Mouse (Mus musculus): ENCODE measurements around the gene Dhx37. TPM values are rescaled to one million over a fixed set of nuclear protein-coding genes. Genes with fewer than 3 reads are reported as not detected.
A peak's percentile ranks its signal among the peaks of the same experiment; 100 is the strongest.
"Not testable (repeated sequence)": the region's sequence is repeated elsewhere in the genome, so short reads cannot be mapped to it uniquely, and the experiment has no call there.

The Dhx37 gene
- total RNA-seq, 2 experiments from 2014 or later, result 15.2 to 15.6 TPM

GRCm38 (mm10) chr5:125389579-125390441 lies 44.1 kb downstream of the Dhx37 start, which contains the start of gene Ubc:
Gene Ubc (minus strand): TSS chr5:125390202.
- peak; percentile 83 to 86 for DNase-seq (ENCODE audit: low spot score in 2 of 2)
- H3K4me3 ChIP-seq, result peak within 1 kb of the TSS; percentile 100
- no peak for TF ChIP-seq CTCF (conservative IDR thresholded peaks at IDR 0.05)
- H3K27ac ChIP-seq, result peak within 1 kb of the TSS; percentile 100

DNA sequence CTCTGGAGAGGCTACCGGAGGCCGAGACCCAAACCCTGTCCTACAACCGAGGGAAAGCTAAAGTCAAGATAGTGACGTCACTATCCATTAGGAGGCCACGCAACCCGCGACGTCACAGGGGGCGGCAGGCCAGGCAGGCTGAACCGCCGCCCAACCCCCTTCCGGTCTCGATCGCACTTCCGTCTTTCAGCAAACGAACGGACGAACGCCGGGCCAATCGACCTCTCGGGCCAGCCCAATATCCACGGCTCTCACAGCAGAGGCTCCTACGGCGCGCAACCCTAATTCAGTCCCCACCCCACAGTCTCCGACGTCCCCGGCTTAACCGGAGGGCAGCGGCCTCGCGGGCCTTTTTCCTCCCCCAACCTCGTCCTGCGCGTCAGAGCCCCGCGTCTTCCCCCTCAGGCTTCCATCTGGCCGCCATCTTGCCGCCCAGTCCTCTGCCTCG lies 44.8 kb downstream of the Dhx37 start, which contains the start of gene Gm10382:
Gene Gm10382 (plus strand): TSS at position 192 of the 448 bp plus-strand sequence.
- Histone ChIP-seq H3K27ac (peak within 1 kb of the TSS; percentile 100), H3K4me3 (peak within 1 kb of the TSS; percentile 100)
- peak; percentile 69 to 80 for DNase-seq (ENCODE audit: low spot score in 2 of 2)
- TF ChIP-seq CTCF (conservative IDR thresholded peaks at IDR 0.05), result no peak

- no peak for DNase-seq (ENCODE audit: low spot score in 2 of 2)
- Histone ChIP-seq H3K4me3 (peak overlapping the region; percentile 100), H3K27ac (peak overlapping the region; percentile 100)
- TF ChIP-seq CTCF (conservative IDR thresholded peaks at IDR 0.05), result no peak
These were observed 45.4 kb downstream of the Dhx37 start for GRCm38 (mm10) chr5:125388358-125389092.

- DNase-seq (ENCODE audit: low spot score in 2 of 2); H3K27ac ChIP-seq: not testable (repeated sequence)
- peak overlapping the region; percentile 24; the same call in 1 of the 2 replicates for H3K4me3 ChIP-seq
These were observed 46.6 kb downstream of the Dhx37 start for GRCm38 (mm10) chr5:125387295-125387694.

DNA sequence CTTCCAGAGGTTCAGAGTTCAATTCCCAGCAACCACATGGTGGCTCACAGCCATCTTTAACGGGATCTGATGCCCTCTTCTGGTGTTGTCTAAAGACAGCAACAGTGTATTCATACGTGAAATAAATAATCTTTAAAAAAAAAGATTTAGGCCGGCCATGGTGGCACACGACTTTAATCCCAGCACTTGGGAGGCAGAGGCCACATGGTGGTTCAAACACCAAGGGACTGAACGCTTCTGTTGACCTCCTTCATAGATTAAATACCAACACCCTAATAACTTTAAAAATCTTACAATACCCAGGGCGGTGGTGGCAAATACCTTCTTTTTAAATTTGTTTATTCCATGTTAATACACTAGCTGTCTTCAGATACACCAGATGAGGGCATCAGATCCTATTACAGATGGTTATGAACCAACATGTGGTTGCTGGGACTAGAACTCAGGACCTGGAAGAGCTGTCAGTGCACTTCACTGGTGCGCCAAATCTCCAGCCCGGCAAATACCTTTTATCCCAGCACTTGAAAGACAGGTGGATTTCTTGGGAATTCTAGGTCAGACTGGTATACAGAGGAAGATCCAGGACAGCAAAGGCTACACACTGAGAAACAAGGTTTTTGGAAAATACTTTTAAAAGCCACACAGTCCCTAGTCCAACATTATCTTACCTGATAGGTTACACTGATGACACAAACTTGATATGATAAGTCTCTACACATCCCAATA lies 48.5 kb downstream of the Dhx37 start:
- peak overlapping the region; percentile 38 for H3K4me3 ChIP-seq
- no peak overlapping the region for H3K27ac ChIP-seq
- DNase-seq (ENCODE audit: low spot score in 2 of 2), result no peak
- peak; percentile 32 for TF ChIP-seq CTCF (conservative IDR thresholded peaks at IDR 0.05)

DNA sequence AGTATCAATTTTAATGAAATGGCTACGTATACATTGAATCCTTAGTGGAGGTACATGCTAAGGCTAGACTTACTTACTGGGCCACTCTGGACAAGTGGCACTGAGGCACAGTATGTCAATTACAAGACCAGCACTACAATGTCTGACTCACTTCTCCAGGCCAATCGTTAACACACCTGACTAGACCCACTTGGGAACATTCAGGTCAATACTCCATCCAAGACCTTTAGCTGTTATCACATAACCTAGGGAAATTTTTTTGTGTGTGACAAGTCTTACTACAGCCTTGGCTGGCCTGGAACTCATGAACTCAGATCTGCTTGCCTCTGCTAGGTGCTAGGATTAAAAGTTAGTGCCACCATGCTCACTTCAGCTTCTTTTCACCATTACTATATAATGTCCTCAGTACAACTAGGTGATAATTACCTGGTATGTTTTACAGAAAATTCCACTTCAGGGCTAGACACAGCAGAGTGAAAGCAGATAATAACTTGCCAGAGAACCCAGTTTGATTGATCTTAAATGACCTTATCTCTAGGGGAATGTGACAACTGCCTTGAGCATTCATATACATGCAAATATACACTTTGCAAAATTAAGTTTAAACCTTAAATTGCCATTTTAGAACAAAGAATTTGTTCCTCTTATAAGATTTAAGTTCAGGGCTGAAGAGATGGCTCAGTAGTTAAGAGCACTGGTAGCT lies 49.3 kb downstream of the Dhx37 start:
- TF ChIP-seq CTCF (conservative IDR thresholded peaks at IDR 0.05), result no peak
- no peak for DNase-seq (ENCODE audit: low spot score in 2 of 2)
- Histone ChIP-seq H3K4me3 (peak overlapping the region; percentile 38), H3K27ac (no peak overlapping the region)

- no peak overlapping the region for H3K27ac ChIP-seq
- no peak for DNase-seq (ENCODE audit: low spot score in 2 of 2)
- no peak for TF ChIP-seq CTCF (conservative IDR thresholded peaks at IDR 0.05)
- no peak overlapping the region for H3K4me3 ChIP-seq
These were observed 50.1 kb downstream of the Dhx37 start for GRCm38 (mm10) chr5:125383637-125384420.

GRCm38 (mm10) chr5:125382673-125383558 lies 51.0 kb downstream of the Dhx37 start:
- peak in 1 of 2 experiments; percentile 57 for DNase-seq (ENCODE audit: low spot score in 2 of 2)
- Histone ChIP-seq H3K4me3 (no peak overlapping the region), H3K27ac (no peak overlapping the region)
- TF ChIP-seq CTCF (conservative IDR thresholded peaks at IDR 0.05), result peak; percentile 89

GRCm38 (mm10) chr5:125381954-125382672 lies 51.8 kb downstream of the Dhx37 start:
- no peak for DNase-seq (ENCODE audit: low spot score in 2 of 2)
- no peak for TF ChIP-seq CTCF (conservative IDR thresholded peaks at IDR 0.05)
- H3K27ac ChIP-seq, result no peak overlapping the region
- H3K4me3 ChIP-seq, result no peak overlapping the region

DNA sequence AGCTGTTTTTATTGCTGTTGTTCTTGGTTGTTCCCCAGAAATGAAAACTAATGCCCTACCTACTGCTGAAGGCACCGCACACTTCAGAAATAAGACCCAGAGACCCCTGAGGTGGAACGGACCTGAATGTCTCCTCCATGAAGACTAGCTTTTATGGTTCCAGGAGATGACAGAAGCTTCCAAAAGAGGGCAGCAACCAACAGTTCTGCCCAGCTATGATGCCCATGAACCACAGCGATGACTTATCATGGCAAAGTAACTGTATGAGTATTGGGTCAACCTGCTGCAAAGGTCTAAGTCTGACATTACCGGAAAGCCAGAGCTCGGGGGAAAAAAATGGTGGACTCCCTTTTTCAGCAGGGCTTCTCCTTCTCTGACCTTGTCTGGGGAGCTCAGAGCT lies 55.0 kb downstream of the Dhx37 start:
- no peak overlapping the region for H3K27ac ChIP-seq
- H3K4me3 ChIP-seq, result no peak overlapping the region
- peak; percentile 63 for TF ChIP-seq CTCF (conservative IDR thresholded peaks at IDR 0.05)
- DNase-seq (ENCODE audit: low spot score in 2 of 2), result no peak
